Mouse (Mus musculus) kidney, embryonic 16.5 days (tissue): ENCODE results near the gene Huwe1. TPM values are rescaled to one million over a fixed set of nuclear protein-coding genes. Genes with fewer than 3 reads are reported as not detected.

ENCODE experiments used
- ATAC-seq: fragments of 200-750 bp; cut with Nextera tagmentation; 2 replicates; pipeline ENCODE4 v1.8.0; 2017; ENCODE audit warnings: moderate TSS enrichment; ENCODE audit not compliant: low FRiP score, low TSS enrichment
- H3K27ac ChIP-seq: fragments of 300-500 bp; sonication (generic); 2 replicates; pipeline ENCODE4 v1.5.1; 2014; ENCODE audit warnings: low read length
- H3K27me3 ChIP-seq: fragments of 300-500 bp; sonication (generic); 2 replicates; pipeline ENCODE4 v1.6.1; 2014; ENCODE audit warnings: low read length, control low read depth, mixed read lengths; ENCODE audit not compliant: insufficient read depth
- H3K36me3 ChIP-seq: fragments of 300-500 bp; sonication (generic); 2 replicates; pipeline ENCODE4 v1.6.1; 2014; ENCODE audit warnings: low read length, control low read depth, mixed read lengths; ENCODE audit not compliant: insufficient read depth
- H3K4me1 ChIP-seq: fragments of 300-500 bp; sonication (generic); 2 replicates; pipeline ENCODE4 v1.6.1; 2014; ENCODE audit warnings: low read length, control low read depth, mixed read lengths; ENCODE audit not compliant: insufficient read depth
- H3K4me2 ChIP-seq: fragments of 300-500 bp; sonication (generic); replicated peaks from 2 replicates; pipeline ENCODE4 v1.6.1; 2014; ENCODE audit warnings: low read depth, low read length
- H3K4me3 ChIP-seq: fragments of 300-500 bp; sonication (generic); 2 replicates; pipeline ENCODE4 v1.5.1; 2014; ENCODE audit warnings: mild to moderate bottlenecking, low read length
- H3K9ac ChIP-seq: fragments of 300-500 bp; sonication (generic); replicated peaks from 2 replicates; pipeline ENCODE4 v1.6.1; 2014; ENCODE audit warnings: low read length
- H3K9me3 ChIP-seq: fragments of 300-500 bp; sonication (generic); 2 replicates; pipeline ENCODE4 v1.6.1; 2016; ENCODE audit warnings: low read length, control low read depth
- WGBS: fragments of 180-500 bp; shearing (Covaris S2); extraction: QIAGEN DNeasy Blood & Tissue Kit; methylation state at CpG from one replicate; pipeline ENCODE4 v1.1.7; 2014; 5-methylcytosine and 5-hydroxymethylcytosine counted together
- polyA plus RNA-seq: library from polyadenylated mRNA; unstranded; fragments of >200 nt; fragmentation: Nextera tagmentation; extraction: Ambion mirVana; gene quantifications from 2 replicates; pipeline ENCODE4 v1.2.1, GENCODE M21; 2015

Huwe1 gene
- polyA plus RNA-seq, 1 experiment from 2014 or later = 52.4 TPM

- Histone ChIP-seq H3K4me3 (no peak overlapping the region), H3K4me1 (no peaks in the 10 kb centered on the region), H3K27ac (no peak overlapping the region), H3K36me3 (no peaks in the 10 kb centered on the region), H3K4me2 (no peak overlapping the region), H3K9ac (no peak overlapping the region), H3K27me3 (no peaks in the 10 kb centered on the region; the same call in 1 of the 2 replicates), H3K9me3 (no peaks in the 10 kb centered on the region)
- no peak for ATAC-seq
- WGBS = 74% methylated on average over 6 of the region's 6 CpGs
These were observed 10.9 kb downstream of the Huwe1 start for GRCm38 (mm10) chrX:151811481-151811880.

GRCm38 (mm10) chrX:151813656-151814055 is 13.0 kb downstream of the Huwe1 start:
- Histone ChIP-seq H3K9ac (no peak overlapping the region), H3K9me3 (no peaks in the 10 kb centered on the region), H3K27ac (no peak overlapping the region), H3K36me3 (no peaks in the 10 kb centered on the region), H3K4me3 (no peak overlapping the region), H3K4me2 (no peak overlapping the region), H3K4me1 (no peaks in the 10 kb centered on the region), H3K27me3 (no peaks in the 10 kb centered on the region; the same call in 1 of the 2 replicates)
- no peak for ATAC-seq
- WGBS = 76% methylated on average over 1 of the region's 1 CpGs

GRCm38 (mm10) chrX:151817712-151818111 is 17.1 kb downstream of the Huwe1 start:
- no peaks in the 10 kb centered on the region for H3K4me1 ChIP-seq
- no peak overlapping the region for H3K27ac ChIP-seq
- no peak overlapping the region for H3K4me3 ChIP-seq
- H3K4me2 ChIP-seq = no peak overlapping the region
- H3K9me3 ChIP-seq = no peaks in the 10 kb centered on the region
- no peaks in the 10 kb centered on the region for H3K36me3 ChIP-seq
- no peak overlapping the region for H3K9ac ChIP-seq
- WGBS = 84% methylated on average over 3 of the region's 3 CpGs
- no peaks in the 10 kb centered on the region; the same call in 1 of the 2 replicates for H3K27me3 ChIP-seq
- no peak for ATAC-seq

- H3K27ac ChIP-seq = no peak overlapping the region
- H3K4me2 ChIP-seq = no peak overlapping the region
- WGBS = 88% methylated on average over 1 of the region's 1 CpGs
- no peaks in the 10 kb centered on the region for H3K36me3 ChIP-seq
- H3K4me3 ChIP-seq = no peak overlapping the region
- no peak for ATAC-seq
- no peaks in the 10 kb centered on the region for H3K4me1 ChIP-seq
- H3K9ac ChIP-seq = no peak overlapping the region
- H3K9me3 ChIP-seq = no peaks in the 10 kb centered on the region; the same call in 1 of the 2 replicates
- H3K27me3 ChIP-seq = peaks cover 5% of the 10 kb centered on the region; the same call in 1 of the 2 replicates
These were observed 28.4 kb downstream of the Huwe1 start for GRCm38 (mm10) chrX:151828971-151829370.

GRCm38 (mm10) chrX:151831260-151831659 is 30.7 kb downstream of the Huwe1 start:
- H3K36me3 ChIP-seq = no peaks in the 10 kb centered on the region
- H3K4me2 ChIP-seq = no peak overlapping the region
- H3K27ac ChIP-seq = no peak overlapping the region
- H3K4me3 ChIP-seq = no peak overlapping the region
- H3K27me3 ChIP-seq = peaks cover 5% of the 10 kb centered on the region; the same call in 1 of the 2 replicates
- H3K4me1 ChIP-seq = no peaks in the 10 kb centered on the region
- H3K9me3 ChIP-seq = no peaks in the 10 kb centered on the region
- no peak for ATAC-seq
- no peak overlapping the region for H3K9ac ChIP-seq

GRCm38 (mm10) chrX:151832982-151833381 is 32.4 kb downstream of the Huwe1 start:
- Histone ChIP-seq H3K4me3 (no peak overlapping the region), H3K36me3 (no peaks in the 10 kb centered on the region), H3K4me1 (no peaks in the 10 kb centered on the region), H3K4me2 (no peak overlapping the region), H3K27me3 (no peaks in the 10 kb centered on the region), H3K9me3 (no peaks in the 10 kb centered on the region), H3K9ac (no peak overlapping the region), H3K27ac (no peak overlapping the region)
- no peak for ATAC-seq

- no peak overlapping the region for H3K4me2 ChIP-seq
- H3K9ac ChIP-seq = no peak overlapping the region
- H3K4me1 ChIP-seq = no peaks in the 10 kb centered on the region
- no peak overlapping the region for H3K27ac ChIP-seq
- no peak for ATAC-seq
- H3K4me3 ChIP-seq = no peak overlapping the region
- H3K36me3 ChIP-seq = peaks cover 8% of the 10 kb centered on the region; the same call in 1 of the 2 replicates
- no peaks in the 10 kb centered on the region for H3K9me3 ChIP-seq
- H3K27me3 ChIP-seq = peaks cover 10% of the 10 kb centered on the region; the same call in 1 of the 2 replicates
- WGBS = 93% methylated on average over 8 of the region's 8 CpGs
These were observed 58.8 kb downstream of the Huwe1 start for GRCm38 (mm10) chrX:151859436-151859835.

GRCm38 (mm10) chrX:151910692-151911091 is 110.1 kb downstream of the Huwe1 start:
- ATAC-seq = no peak
- H3K4me1 ChIP-seq = no peaks in the 10 kb centered on the region
- H3K36me3 ChIP-seq = peaks cover 51% of the 10 kb centered on the region
- H3K9me3 ChIP-seq = no peaks in the 10 kb centered on the region
- H3K27me3 ChIP-seq = peaks cover 22% of the 10 kb centered on the region; the same call in 1 of the 2 replicates
- H3K4me3 ChIP-seq = no peak overlapping the region
- H3K9ac ChIP-seq = no peak overlapping the region
- 83% methylated on average over 1 of the region's 1 CpGs for WGBS
- no peak overlapping the region for H3K4me2 ChIP-seq
- H3K27ac ChIP-seq = no peak overlapping the region

- Histone ChIP-seq H3K4me1 (no peaks in the 10 kb centered on the region), H3K9me3 (no peaks in the 10 kb centered on the region), H3K27ac (no peak overlapping the region), H3K9ac (no peak overlapping the region), H3K4me2 (no peak overlapping the region), H3K4me3 (no peak overlapping the region), H3K36me3 (peaks cover 46% of the 10 kb centered on the region), H3K27me3 (peaks cover 29% of the 10 kb centered on the region; the same call in 1 of the 2 replicates)
- WGBS = 92% methylated on average over 4 of the region's 4 CpGs
- ATAC-seq = no peak
These were observed 111.7 kb downstream of the Huwe1 start for GRCm38 (mm10) chrX:151912267-151912666.

GRCm38 (mm10) chrX:151929390-151929789 is 128.8 kb downstream of the Huwe1 start:
- no peak for ATAC-seq
- 95% methylated on average over 6 of the region's 6 CpGs for WGBS
- Histone ChIP-seq H3K27me3 (peaks cover 17% of the 10 kb centered on the region), H3K4me2 (no peak overlapping the region), H3K4me3 (no peak overlapping the region), H3K27ac (no peak overlapping the region), H3K9ac (no peak overlapping the region), H3K9me3 (no peaks in the 10 kb centered on the region), H3K4me1 (no peaks in the 10 kb centered on the region), H3K36me3 (peaks cover 43% of the 10 kb centered on the region)
